Mouse (Mus musculus) spleen, adult 2 months (tissue): ENCODE measurements at regions not wholly inside any gene's neighbourhood (a gene's known extent, or its start where the extent isn't known, plus 50 kb on each side); places are given as distances from the start of the nearest gene placed in this dataset.

ENCODE experiments used
- CTCF ChIP-seq: fragments of 200-500 bp; IDR thresholded peaks from 2 replicates; pipeline ENCODE4 v1.5.1; 2011; ENCODE audit warnings: mild to moderate bottlenecking, inconsistent platforms; ENCODE audit not compliant: insufficient read depth, insufficient read length, insufficient replicate concordance; ENCODE audit errors: extremely low read depth
- POLR2A ChIP-seq: fragments of 200-500 bp; IDR thresholded peaks from 2 replicates; pipeline ENCODE4 v1.6.1; 2011; ENCODE audit warnings: low read depth, low read length, inconsistent platforms

DNA sequence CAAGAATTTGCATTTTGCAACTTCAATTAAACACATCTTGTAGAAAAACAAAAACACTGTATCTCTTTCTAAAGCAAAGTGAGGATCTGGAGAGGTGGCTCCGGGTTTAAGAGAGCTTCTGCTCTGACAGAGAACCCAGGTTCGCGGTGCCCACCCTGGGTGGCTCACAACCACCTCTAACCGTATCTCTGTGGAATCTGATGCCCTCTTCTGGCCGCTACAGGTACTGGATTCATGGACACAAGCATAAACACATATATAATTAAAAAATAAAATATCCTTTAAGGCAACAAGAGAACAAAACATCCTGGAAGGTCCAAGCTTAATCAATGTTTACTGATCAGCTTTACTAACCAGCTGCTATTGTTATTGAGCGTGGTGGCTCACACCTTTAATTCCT is 124.3 kb upstream of the Dock1 start:
- TF ChIP-seq POLR2A (no peak), CTCF (no peak)
